Mouse (Mus musculus) cerebellum, adult 9-11 months (tissue): ENCODE measurements around the gene Tk1.

Experiments
- DNase-seq: peaks from one replicate; pipeline ENCODE4 v3.0.0; 2022

The Tk1 gene

DNA sequence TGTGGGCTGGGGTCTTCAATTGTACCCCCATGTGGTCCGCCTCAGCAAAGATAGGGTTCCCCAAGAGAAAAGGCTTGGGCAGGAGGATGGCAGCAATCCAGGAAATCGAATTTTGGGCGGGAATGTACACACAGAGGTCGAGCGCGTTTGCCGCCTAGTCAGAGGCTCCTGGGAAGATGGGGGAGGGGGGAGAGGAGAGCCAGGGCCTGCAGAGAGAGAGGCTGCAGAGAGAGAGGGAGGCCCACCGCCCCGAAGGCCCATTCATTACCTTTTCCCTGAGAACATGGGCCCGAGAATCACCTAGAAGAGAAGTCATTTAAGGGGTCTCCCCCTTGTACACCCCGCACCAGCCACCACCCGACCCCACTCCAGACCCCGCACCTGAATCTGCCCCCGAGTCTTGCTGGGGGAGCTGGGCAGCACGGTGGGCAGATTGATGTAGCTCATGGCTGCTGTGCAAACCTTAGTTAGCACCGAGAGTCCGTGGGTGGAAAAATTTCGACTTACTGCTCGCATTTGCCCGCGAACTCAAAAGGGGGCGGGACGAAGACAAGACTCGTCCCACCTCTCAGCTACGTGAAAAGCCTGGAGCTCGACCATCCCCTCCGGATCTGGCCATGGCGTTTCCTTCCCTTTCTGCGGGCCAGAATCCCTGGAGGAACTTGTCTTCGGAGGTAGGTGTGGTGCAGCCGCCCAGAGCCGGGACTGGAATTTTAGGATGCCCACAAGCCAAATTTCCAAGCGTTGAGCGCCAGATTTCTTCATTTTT lies at the start of gene Tk1, which contains the start of gene Afmid:
Gene Tk1 (minus strand): TSS at position 760 of the 769 bp plus-strand sequence.
Gene Afmid (plus strand): TSS at position 592 of the 769 bp plus-strand sequence.
- DNase-seq = no peak

DNA sequence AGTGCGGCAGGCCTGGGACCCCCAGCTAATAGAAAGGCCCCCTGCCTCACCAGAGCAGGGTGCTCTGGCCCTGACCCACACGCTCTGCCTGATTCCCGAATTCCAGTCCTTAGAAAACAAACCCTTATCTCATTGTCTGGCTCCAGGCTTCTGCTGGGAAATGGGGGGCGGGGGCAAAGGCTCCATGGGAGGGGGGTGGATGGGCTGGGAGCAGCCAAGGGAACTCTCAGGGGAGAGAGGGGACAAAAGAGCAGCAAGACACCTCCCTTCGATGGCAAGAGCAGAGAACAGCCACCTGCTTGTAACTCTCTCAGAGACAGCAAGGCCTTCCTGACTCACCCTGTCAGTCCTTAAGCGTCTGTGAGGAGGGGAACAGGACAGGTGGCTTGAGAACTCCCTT lies 49.8 kb upstream of the Tk1 start:
- DNase-seq = no peak

DNA sequence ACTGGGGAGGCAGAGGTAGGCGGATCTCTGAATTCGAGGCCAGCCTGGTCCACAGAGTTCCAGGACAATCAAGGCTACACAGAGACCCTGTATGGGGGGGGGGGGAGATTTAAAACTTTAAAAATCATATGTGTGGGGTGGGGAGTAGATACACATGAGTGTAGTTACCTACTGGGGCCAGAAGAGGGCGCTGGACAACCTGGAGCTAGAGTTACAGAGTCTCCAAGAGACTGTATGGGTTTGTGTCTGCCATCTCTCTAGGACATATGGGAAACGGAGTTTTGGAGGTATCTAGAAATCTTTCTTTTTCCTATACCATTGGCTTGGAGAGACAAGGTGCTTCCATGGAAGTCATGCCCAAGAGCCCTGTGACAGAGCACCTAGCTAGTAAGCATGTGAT lies 48.5 kb upstream of the Tk1 start:
- no peak for DNase-seq

DNA sequence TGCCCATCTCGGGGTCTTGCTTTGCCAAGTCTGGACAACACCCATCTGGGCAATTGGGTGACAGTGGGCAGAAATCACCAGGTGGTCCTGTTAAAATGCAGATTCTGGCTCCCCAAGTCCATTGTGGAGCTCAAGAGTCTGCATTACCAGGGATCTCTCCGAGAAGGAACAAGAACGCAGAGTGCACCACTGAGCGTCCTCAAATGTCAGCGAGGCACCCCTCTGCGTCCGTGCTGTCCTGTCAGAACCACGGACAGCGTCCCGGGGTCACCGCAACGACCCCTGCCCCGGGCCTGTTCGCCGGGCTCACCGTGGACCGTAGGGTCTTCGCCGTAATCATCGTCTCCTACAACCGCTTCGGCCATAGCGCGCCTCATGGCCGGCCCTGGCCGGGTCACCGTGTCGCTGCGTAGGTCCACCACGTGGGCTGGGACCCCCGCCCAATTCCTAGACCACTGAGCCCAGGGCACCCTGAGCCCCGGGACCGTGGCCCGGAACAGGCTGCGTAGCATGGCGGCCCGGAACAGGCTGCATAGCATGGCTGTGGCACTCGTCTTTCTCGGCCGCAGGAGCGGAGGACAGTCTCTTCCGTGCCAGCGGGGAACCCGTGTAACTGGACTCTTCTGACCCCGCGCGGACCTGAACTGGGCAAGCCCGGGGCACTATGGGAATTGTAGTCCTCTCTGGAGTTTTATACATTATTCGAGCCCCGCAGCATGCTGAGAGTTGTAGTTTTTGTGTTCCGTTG lies 47.1 kb upstream of the Tk1 start, which contains the start of gene Tha1:
Gene Tha1 (minus strand): TSS at position 621 of the 748 bp plus-strand sequence.
- peak; percentile 89 for DNase-seq

DNA sequence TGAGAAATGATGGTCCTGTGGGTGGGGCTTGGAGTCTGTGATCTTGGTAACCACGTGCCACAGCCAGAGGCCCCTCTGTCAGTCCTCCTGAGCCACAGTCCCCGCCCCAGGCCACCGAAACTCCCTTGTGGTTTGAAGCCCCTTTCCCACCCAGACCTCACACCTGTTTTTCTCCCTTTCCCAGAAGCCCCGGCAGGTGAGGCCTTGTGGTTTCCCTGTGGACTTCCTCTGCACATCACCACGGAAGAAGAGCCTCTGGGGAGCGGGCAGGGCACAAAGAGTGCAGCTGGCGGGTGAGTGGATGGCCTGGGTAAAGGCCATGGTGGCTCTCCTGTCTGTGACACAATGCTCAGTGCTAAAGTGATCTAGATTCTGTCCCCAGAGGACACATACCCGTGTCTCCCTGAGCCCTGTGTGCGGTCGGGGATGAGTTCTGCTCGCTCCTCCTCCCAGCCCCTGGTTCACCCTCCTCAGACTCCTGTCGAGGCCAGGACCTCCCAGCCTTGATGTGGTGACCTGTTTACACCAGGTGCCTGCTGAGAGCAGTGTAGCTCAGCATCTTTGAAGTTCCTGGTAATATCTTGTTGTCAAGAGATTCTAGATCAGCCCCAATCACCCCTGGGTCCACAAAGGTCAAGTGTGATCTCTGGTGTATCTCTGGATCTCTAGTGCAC lies 46.2 kb upstream of the Tk1 start:
- peak; percentile 52 for DNase-seq

DNA sequence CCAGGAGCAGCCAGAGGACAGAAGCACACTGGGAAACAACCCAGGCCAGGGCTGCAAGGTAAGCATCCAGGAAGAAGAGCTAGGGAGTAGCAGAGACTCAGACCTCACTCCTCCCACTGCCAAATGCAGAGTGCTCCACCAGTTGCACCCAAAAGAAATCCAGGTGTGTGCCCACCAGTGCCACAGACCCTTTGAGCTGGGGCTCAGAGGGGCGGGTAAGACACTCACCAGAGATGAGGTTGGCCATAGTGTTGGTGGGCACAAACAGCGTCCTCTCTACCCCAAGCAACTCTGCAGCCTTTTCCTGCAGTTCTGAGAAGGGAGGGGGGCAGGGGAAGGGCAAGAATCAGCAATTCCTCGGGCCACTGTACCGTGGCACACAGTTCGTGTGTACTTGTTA lies 45.5 kb upstream of the Tk1 start:
- no peak for DNase-seq

DNA sequence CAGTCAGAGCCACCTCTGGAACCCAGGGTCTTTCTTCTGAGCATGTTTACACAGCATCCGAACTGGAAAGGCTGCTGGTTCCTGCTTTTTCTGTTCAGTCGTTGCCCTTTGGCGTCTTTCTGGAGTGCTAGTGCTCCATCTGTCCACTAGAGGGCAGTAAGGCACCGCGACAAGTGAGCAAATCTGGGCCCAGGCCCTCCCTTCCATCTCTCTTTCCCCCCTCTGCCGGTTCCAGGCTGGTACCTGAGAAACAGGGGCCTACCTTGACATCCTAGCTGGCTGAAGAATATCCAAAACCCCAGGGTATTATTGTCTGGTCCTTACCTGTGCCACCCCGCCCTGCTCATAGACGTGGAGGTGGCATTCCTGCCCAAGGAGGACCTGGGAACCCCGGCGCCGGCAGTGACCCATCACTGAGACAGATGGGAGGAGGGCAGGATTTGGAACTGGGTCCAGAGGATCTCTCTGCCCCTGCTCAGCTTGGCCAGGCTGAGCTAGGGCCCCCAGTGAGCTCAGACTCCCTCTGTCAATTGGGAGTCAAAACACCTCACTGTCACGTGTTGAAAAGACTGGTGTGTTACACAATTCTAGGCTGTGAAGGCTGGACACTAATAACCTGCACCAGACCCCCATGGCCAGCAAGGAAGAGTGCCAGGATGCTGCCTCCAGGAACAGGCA lies 44.9 kb upstream of the Tk1 start:
- peak; percentile 90 for DNase-seq

DNA sequence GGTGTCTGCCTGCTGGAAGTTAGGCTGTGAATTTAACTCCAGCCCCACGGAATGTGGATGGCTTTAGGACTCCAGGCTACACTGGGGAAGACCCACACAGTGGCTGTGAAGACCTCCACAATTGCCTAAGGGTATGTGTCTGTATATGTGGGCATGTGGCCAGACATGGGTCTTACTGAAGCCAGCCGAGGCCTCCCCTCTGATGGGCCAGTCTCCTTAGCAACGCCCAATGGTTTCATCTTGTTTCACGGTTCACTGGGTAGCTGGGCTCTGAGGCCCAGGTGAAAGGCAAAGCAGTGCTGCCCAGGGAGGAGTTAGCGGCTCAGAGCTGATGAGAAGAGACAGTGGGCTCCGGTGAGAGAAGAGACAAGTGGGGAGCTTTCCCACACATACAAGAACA lies 40.1 kb upstream of the Tk1 start:
- no peak for DNase-seq

DNA sequence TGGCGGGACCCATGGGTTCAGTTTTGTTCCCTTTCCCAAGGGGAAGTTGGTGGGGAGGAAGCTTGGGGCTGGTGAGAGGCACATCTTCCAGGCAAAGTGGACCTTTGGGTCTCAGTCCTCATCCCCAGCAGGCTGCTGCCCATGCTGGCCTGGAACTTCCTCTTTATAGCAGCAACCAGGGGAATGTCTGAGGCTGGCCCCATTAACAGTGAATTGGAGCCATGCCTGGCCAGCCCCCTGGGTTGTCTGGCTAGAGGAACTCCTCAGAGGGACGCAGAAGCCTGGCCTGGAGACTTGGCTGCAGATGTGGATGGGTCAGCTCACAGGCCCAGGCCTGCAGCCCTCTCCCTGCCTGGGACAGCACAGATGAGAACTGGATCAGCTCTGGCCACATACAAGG lies 38.9 kb upstream of the Tk1 start:
- no peak for DNase-seq

DNA sequence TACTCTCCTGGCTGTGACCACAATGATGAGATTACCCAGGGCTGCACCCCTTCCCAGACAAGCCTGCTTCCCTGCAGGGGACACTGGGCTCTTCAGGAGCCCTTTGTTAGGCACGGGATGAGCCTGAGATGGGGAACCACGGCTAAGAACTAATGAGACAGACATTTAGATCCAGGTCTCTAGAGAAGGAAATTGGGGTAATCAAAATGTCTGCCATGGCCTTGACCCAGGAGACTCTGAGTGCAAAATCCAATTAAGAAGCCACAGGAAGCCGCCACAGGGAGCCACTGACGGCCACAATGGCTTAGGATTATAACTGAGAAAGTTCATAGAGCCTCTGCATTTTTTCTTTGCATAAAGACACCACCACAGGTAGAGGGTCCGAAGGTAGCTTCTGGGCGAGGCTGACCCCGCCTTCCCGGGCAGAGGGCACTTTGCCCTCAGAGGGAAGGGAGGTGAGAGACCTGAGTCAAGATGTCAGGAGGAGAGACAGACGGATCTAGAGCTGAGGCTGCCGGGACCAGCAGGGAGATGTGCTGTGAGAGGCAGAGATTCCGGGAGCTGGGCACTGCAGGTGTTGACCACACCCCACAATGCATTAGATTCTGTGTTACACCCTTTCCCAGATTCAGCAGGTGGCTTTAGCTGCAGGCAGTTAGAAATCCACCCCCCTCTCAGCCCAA lies 37.4 kb upstream of the Tk1 start:
- DNase-seq = no peak

DNA sequence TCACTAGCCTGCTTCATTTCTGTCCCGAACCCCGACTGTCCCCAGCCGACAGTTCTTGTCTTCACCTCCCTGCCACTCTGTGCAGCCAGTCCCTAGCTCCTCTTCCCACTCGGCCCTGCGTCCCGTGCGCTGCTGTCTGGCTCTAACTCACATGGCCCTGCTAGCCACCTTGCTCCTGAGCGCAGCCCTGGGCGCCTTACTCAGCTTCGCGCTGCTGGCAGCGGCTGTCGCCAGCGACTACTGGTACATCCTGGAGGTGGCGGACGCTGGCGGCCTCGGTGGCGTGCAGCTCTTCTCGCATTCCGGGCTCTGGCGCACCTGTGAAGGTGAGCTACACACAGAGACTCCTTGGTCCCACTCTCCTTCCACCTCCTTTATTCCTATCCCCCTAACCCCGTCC lies 34.7 kb upstream of the Tk1 start, which contains the start of gene Tmem235:
Gene Tmem235 (plus strand): TSS at position 152 of the 400 bp plus-strand sequence.
- no peak for DNase-seq

DNA sequence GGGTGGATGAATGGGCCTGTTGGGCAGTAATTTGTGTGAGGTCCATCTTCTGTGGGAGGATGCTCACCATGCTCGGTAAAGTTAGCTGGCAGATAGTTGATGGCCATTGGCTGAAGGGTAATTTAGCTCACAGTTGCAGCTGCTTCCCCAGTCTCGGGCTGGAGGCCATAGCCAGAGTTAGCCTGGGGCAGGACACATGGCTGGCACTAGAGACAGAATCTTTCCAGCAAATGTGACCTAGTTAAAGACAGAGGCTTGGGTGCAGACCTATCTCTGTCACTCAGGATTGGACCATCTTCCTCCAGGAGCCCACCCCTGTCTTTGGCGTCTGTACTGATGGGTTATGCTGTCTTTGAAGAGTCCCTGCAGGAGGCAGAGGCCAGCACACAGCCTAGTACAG lies 32.5 kb upstream of the Tk1 start:
- DNase-seq = no peak

DNA sequence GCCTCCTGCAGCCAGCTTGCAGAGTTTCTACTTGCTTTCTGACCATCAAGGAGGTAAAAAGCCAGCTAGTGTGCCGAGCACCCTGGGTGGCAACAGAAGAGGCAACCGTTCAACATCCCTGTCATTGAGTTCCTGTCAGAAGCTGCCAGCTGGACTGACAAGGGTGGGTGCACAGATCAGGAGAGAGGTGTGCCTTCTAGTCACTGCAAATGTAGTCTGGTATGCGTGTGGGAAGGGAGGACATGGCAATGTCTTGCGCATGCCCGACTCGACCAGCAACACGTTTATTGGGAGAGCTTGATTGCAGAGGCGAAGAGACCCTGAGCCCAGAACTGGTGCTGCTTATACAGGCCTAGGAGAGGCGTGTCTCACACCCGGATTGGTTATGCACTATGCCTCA lies 31.6 kb upstream of the Tk1 start:
- no peak for DNase-seq

DNA sequence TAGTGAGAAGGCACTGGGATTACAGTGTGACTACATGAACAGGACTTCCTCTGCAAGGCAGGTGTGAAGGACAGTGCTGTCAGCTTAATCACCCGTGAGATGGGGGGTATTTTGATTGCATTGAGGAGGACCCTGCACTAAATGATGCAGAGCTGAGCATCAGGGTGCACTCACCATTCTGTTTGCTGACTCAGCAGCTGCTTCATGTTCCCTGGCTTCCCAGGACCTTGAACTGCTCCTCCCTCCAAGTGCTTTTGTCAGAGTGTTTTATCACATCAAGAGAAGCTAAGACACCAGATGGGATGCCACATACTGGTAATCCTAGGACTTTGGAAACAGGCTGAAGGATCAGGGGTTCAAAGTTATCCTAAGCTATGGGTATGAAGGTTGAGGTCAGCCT lies 30.1 kb upstream of the Tk1 start:
- no peak for DNase-seq

DNA sequence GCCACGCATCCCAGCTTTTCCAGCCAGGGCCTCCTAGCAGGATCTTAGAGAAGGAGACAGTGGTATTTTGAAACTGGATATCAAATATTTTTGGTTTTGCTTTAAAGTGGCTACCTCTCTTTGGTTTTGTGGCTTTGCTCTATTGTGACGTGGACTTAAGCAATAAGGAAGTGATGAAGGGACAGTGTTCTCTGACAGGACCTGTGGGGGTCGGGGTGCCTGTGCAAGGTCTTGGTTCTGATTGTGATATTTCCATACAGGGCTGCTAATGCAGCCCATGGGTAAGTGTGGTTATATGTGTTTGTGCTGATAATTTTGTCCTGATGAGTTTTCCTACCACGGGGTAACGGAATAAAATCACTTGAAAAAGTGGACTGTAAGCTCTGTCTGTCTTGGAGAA lies 29.5 kb upstream of the Tk1 start:
- no peak for DNase-seq

DNA sequence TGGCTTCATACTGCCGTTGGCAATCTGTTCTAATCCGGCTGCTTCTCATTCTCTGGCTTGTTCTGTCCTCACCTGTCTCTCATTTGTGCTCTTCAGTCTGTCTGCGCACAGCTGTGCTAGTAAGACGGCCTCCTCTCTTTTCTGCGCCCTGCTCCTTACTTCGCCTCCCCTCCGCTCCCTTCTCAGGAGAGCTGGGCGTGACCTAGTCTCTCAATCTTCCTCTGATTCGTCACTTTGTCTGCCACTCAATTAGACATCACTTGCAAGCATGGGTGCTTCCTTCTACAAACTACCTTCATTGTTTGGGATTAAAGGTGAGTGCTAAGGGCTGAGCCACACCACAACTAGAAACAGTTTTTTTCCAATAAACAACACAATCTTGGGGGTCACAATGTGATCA lies 28.3 kb upstream of the Tk1 start:
- DNase-seq = no peak

DNA sequence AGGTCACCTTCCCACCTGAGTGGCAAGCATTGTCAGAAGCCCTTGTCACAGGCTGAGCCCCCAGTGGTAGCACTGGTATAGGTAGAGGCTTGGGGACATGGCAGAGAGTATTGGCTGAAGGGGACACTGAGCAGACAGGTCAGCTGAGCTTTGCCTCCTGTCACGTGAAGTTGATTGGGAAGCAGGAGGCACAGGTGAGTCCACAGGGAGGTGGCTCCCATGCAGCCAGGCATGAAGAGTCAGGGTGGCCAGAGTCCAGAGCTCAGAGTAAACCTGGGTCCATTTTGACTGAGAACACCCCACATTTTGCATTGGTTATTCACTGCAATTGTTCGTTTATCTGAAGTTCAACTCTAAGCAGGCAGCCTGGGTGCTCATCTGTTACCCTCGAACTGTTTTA lies 27.0 kb upstream of the Tk1 start:
- DNase-seq = no peak

DNA sequence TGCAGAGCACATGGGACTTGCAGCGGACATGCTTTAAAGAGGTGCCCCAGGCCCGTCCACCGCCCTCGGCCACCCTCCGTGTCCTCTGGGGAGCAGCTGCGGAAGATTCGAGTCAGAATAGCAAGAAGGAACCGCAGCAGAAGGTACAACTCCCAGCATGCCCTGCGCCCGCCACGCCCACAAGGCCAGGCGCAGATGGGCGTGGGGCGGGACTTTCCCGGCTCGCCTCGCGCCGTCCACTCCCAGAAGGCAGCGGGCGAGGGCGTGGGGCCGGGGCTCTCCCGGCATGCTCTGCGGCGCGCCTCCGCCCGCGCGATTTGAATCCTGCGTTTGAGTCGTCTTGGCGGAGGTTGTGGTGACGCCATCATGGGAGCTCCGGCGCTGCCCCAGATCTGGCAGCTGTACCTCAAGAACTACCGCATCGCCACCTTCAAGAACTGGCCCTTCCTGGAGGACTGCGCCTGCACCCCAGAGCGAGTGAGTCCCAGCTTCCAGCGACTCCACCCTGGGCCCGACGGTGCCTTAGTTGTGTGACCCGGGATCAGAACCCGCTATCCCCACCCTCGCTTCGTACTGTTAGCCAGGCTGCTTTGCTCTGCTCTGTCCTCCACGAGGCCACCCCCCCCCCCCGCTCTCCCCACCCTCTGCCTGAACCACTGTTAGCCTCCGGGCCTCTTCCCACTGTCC lies 23.2 kb upstream of the Tk1 start, which contains the start of gene Birc5:
Gene Birc5 (plus strand): TSS at position 267 of the 687 bp plus-strand sequence.
- DNase-seq = peak; percentile 95

DNA sequence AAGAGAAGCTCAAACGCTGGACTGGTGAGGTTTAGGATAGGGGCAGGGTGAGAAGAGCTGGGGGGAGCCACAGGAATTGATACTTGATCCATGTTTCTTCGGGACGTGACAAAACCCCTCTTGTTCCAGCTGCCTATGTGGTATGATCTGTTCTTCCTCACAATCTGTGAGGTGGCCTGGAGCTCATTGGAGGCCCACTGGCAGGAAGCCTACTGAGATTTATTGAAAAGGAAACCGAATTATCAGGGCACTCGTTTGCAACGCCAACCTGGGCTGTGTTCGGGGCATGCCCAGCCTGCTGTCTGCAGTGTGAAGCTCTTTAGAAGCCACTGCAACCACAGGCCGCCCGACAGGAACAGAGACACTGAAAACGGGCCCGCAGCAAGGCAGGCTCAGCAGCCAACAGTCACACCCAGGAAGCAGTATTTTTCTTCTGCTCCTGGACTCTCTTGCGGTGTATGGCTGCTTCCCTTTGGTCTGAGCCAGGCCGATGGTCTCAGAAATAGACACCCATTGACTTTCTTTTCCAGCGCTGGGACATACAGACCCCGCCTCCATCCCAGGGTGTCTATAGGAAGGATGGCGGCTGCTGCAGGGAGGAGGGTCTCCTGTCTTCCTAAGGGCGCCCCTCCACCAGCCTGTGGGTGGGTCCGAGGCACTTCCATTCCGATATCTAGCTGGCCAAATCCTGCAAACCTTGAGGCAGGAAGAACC lies 22.5 kb upstream of the Tk1 start:
- no peak for DNase-seq

DNA sequence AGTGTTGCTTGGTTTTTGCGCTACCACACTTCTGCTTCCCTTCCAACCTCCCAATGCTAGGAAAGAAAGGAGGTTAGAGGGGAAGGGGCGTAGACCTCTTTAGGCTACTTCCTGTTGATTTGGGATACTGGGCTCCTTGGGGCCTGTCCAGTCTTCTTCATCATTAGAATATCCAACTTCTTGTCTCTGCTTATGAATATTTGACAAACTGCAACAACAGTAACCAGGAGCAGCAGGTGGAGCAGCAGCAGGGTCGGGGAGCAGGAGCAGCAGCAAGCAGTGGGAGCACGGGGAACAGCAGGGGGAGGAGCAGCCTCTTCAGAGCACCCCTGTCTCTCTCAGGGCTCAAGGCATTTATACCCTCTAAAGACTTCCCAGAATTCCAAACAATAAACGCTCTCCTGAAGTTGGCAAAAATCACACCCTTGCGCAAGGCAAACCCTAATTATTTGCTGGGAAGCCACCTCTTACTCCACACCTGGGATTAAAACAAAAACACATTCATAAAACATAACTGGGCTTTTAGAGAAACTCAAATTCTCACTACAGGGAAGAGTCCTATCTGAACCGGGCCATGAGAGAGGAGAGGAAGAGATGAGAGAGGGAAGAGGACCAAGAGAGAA lies 21.8 kb upstream of the Tk1 start:
- DNase-seq = no peak

DNA sequence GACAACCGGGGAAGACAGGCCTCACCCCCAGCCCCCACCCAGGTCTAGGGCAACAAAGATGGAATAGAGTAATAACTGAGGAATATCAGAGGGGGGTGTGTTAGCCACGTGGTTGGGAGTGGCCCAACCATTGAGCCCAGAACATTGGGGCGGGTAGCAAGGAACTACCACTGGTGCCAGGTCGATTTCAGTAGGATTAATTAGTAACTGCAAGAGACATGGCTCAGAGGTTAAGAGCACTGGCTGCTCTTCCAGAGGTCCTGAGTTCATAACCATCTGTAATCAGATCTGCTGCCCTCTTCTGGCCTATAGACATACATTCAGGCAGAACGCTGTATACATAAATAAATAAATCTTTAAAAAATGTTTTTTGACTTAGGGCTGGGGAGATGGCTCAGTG lies 20.7 kb upstream of the Tk1 start:
- no peak for DNase-seq
